11 mouse cellular contexts compared by ENCODE assay signal in the genomic region with DNA sequence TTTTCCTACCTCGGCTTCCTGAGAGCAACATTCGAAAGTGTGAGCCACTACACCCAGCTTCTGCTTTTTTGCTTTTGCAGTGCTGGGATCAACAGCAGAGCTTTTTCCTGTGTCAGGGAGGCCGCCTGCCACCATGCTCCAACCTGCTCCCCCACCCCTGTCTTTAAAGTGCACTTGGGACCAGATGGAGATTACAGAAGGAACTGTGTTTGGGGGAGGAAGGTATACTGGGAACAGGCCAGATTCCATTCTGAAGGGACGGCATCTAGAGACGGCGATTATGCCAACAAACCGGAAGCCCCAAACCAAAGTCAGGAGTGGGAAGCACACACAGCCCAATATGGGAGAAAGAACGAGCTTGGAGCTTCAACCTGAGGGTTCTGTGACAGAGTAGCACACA. TPM values are rescaled to one million over a fixed set of nuclear protein-coding genes. Genes with fewer than 3 reads are reported as not detected.
"Had no signal": no experiment of that assay in that cellular context is flagged by ENCODE, and none has a peak within 500 bp of the region (broad histone marks: within the 10 kb centered on the region; RNA-seq: fewer than 3 reads in every experiment).

No protein-coding gene starts in this region.

- H3K9ac ChIP-seq: limb, embryonic 15.5 days; liver, embryonic 12.5 days; lung, embryonic 14.5 days; neural tube, embryonic 13.5 days had no signal

- H3K4me2 ChIP-seq: limb, embryonic 15.5 days; liver, embryonic 12.5 days; lung, embryonic 14.5 days; neural tube, embryonic 13.5 days had no signal

- H3K4me1 ChIP-seq: neural tube, embryonic 13.5 days had no signal

- DNase-seq: layer of hippocampus, adult 9-11 months; layer of hippocampus, postnatal 36 days; right cerebral cortex, postnatal 14 days; thymus, postnatal 4 days had no signal

- H3K36me3 ChIP-seq: limb, embryonic 15.5 days; liver, embryonic 12.5 days had no signal

- H3K9me3 ChIP-seq: limb, embryonic 15.5 days; liver, embryonic 12.5 days; neural tube, embryonic 13.5 days had no signal

- H3K4me3 ChIP-seq: limb, embryonic 15.5 days; liver, embryonic 12.5 days; neural tube, embryonic 13.5 days had no signal

- H3K27ac ChIP-seq: limb, embryonic 15.5 days; liver, embryonic 12.5 days; macrophage; neural tube, embryonic 13.5 days; stomach, postnatal 0 days had no signal

- ATAC-seq: liver, embryonic 12.5 days; midbrain, embryonic 16.5 days had no signal

RNA-seq across cellular contexts. Expression of a gene that starts 37.3 kb away (rescaled TPM):
- polyA plus RNA-seq: macrophage had no signal
